Mouse (Mus musculus): ENCODE data around the gene Dcp1b.

DNA sequence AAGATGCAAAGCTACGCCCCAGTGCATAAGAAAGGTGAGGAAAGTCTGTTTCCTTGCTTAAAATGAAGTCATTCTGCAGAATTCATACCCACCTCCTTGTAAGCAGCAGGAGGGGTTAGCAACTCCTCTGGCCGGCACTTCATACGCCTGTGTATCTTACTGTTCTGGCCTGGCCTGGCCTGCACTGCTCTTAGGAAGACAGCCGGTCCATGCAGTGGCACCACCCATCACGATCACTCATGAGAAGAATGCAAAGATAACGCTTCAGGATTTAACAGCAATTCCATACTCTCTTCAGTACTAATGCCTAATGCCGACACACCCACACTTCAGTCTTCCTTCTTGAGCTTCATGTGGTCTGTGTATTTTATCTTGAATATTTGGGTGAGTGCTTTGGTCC is 29.2 kb downstream of the Dcp1b start:
- TF ChIP-seq POLR2A (IDR thresholded peaks at IDR 0.05; ENCODE audit: extremely low read depth, insufficient read depth, low read length) (no peak), CTCF (IDR thresholded peaks at IDR 0.05; ENCODE audit: low read depth, low read length) (no peak)
